Mouse (Mus musculus) stomach, adult 2 months (tissue): ENCODE results near the gene 4930452B06Rik. TPM values are rescaled to one million over a fixed set of nuclear protein-coding genes. Genes with fewer than 3 reads are reported as not detected.

Experiments
- polyA plus RNA-seq: library from polyadenylated mRNA; depleted of rRNA; stranded (reverse); fragments of >200 nt; gene quantifications from 2 replicates; pipeline ENCODE4 v1.2.3, GENCODE M21; 2012; rRNA removed

4930452B06Rik gene
- 1.4 and 1.7 TPM in 2 replicates for polyA plus RNA-seq

GRCm38 (mm10) chr14:8665636-8666411 lies at the start of gene 4930452B06Rik:
4930452B06Rik (minus strand) TSS chr14:8666240.

